Mouse (Mus musculus) induced T-regulatory cell, adult 2 months (primary cell): ENCODE results near the gene Eef1akmt2.

ENCODE experiments used
- DNase-seq: peaks from one replicate; pipeline ENCODE4 v3.0.0-alpha.2; 2012; ENCODE audit warnings: low read depth

Gene Eef1akmt2

GRCm38 (mm10) chr7:132852173-132852844, at the start of gene Eef1akmt2:
Eef1akmt2 (minus strand) TSS chr7:132852673.
- DNase-seq, result peak; percentile 88

- DNase-seq, result no peak
Measured at GRCm38 (mm10) chr7:132900826-132901531, 48.5 kb upstream of the Eef1akmt2 start.

GRCm38 (mm10) chr7:132898234-132898633, 45.8 kb upstream of the Eef1akmt2 start:
- DNase-seq, result peak; percentile 80

GRCm38 (mm10) chr7:132897258-132897657, 44.8 kb upstream of the Eef1akmt2 start:
- DNase-seq, result peak; percentile 37

- DNase-seq, result no peak
Measured at GRCm38 (mm10) chr7:132896206-132896815, 43.8 kb upstream of the Eef1akmt2 start.

GRCm38 (mm10) chr7:132894841-132895555, 42.5 kb upstream of the Eef1akmt2 start:
- no peak for DNase-seq

GRCm38 (mm10) chr7:132893336-132893735, 40.9 kb upstream of the Eef1akmt2 start:
- no peak for DNase-seq

GRCm38 (mm10) chr7:132892806-132893205, 40.3 kb upstream of the Eef1akmt2 start:
- no peak for DNase-seq

- DNase-seq, result no peak
Measured at GRCm38 (mm10) chr7:132892311-132892661, 39.8 kb upstream of the Eef1akmt2 start.

GRCm38 (mm10) chr7:132891561-132892310, 39.3 kb upstream of the Eef1akmt2 start:
- no peak for DNase-seq

GRCm38 (mm10) chr7:132890201-132890600, 37.7 kb upstream of the Eef1akmt2 start:
- no peak for DNase-seq

GRCm38 (mm10) chr7:132889691-132890090, 37.2 kb upstream of the Eef1akmt2 start:
- DNase-seq, result no peak

- DNase-seq, result no peak
Measured at GRCm38 (mm10) chr7:132888518-132889249, 36.2 kb upstream of the Eef1akmt2 start.

- no peak for DNase-seq
Measured at GRCm38 (mm10) chr7:132888052-132888451, 35.6 kb upstream of the Eef1akmt2 start.

GRCm38 (mm10) chr7:132887019-132887804, 34.7 kb upstream of the Eef1akmt2 start:
- no peak for DNase-seq

- DNase-seq, result no peak
Measured at GRCm38 (mm10) chr7:132884031-132884430, 31.6 kb upstream of the Eef1akmt2 start.

- peak; percentile 68 for DNase-seq
Measured at GRCm38 (mm10) chr7:132882343-132882742, 29.9 kb upstream of the Eef1akmt2 start.

- no peak for DNase-seq
Measured at GRCm38 (mm10) chr7:132880276-132880675, 27.8 kb upstream of the Eef1akmt2 start.

- DNase-seq, result no peak
Measured at GRCm38 (mm10) chr7:132875391-132876086, 23.1 kb upstream of the Eef1akmt2 start.

- no peak for DNase-seq
Measured at GRCm38 (mm10) chr7:132873043-132873442, 20.6 kb upstream of the Eef1akmt2 start.
